Mouse (Mus musculus) monocyte, adult 5-6 weeks (primary cell): ENCODE results near the gene Ppp1r9a. TPM values are rescaled to one million over a fixed set of nuclear protein-coding genes. Genes with fewer than 3 reads are reported as not detected.

Source experiments
- ATAC-seq: fragments of 153-309, 156-312 bp; replicated peaks from 2 replicates; pipeline ENCODE4 v1.8.0; 2017; ENCODE audit warnings: mild to moderate bottlenecking; ENCODE audit not compliant: low TSS enrichment, insufficient number of reproducible peaks, severe bottlenecking, poor library complexity, low FRiP score
- total RNA-seq: library from RNA; stranded (forward); fragments of 200-1000, 200-491, 200-594 nt; gene quantifications from 3 replicates; pipeline ENCODE4 v1.2.3, GENCODE M21; 2017

Ppp1r9a gene
- total RNA-seq, 1 experiment from 2014 or later: 2.5 TPM

DNA sequence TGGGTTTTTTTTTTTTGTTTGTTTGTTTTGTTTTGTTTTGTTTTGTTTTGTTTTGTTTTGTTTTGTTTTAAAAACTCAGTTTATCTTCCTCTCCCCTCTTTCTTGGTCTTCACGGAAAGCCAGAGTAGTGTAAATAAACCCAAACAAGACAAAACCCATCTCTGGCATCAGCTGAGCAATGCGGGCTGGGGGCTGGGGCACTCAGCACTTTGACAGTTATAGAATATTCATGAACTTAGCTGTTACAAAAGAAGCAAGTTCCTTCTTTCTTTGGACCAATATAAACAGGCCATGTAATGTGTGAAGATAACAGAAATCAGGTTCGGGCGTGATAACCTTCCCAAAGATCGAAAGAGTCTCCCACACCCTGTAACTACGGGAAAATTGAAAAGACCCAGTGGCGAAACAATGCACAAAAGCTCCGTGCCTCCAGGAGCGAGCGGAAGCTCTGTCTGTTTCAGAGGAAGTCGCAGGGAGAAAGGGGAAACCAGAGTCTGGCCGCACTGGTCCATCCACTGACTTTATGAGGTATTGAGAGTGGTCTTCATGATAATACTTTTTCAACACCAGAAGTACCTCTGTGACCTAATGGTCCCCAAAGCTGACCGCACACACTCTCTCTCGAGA, 264.4 kb downstream of the Ppp1r9a start:
- 0 out of 2 replicates have a peak, but pooled peaks have one; percentile 59 for ATAC-seq

DNA sequence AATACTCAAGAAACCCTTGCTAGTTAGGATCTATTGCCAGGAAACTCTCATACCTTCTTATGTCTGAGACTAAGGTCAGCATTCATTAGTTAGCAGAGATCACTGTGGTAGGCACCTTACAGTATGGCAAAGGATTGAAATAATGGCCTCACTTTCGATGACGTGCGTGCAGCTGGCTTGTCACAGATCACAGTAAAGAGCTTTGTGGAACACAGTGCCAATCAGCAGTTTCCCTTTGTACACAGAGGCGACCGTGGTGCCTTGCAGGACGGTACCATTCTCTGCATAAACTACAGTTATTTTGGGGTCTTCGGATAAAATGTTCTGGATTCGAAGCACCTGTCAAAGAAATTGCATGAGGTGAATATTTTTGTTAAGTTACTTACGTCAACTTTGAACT, 265.4 kb downstream of the Ppp1r9a start:
- ATAC-seq: no peak

- ATAC-seq: no peak
Observed at GRCm38 (mm10) chr6:5171418-5171817, 268.7 kb downstream of the Ppp1r9a start.

DNA sequence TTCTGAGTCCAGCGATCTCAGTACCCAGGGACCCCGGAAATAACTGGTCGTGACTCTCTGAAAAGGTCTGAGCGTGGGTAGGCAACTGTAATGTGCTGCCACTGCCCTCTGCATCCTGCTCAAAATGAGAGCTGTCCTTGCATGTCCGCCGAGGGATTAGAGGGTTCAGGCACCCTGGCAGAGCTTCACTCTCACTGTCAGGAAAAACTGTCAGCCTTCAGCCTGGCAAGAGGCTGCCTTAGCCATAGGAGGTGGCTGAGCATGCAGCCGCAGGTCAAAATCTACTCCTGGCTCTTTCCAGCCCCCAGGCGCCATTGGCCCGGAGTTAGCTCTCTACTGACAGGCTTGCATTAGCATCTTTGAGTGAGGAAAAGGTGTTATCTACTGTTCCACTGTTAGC, 269.9 kb downstream of the Ppp1r9a start:
- no peak for ATAC-seq

- ATAC-seq: no peak
Observed at GRCm38 (mm10) chr6:5174179-5174812, 271.6 kb downstream of the Ppp1r9a start.

DNA sequence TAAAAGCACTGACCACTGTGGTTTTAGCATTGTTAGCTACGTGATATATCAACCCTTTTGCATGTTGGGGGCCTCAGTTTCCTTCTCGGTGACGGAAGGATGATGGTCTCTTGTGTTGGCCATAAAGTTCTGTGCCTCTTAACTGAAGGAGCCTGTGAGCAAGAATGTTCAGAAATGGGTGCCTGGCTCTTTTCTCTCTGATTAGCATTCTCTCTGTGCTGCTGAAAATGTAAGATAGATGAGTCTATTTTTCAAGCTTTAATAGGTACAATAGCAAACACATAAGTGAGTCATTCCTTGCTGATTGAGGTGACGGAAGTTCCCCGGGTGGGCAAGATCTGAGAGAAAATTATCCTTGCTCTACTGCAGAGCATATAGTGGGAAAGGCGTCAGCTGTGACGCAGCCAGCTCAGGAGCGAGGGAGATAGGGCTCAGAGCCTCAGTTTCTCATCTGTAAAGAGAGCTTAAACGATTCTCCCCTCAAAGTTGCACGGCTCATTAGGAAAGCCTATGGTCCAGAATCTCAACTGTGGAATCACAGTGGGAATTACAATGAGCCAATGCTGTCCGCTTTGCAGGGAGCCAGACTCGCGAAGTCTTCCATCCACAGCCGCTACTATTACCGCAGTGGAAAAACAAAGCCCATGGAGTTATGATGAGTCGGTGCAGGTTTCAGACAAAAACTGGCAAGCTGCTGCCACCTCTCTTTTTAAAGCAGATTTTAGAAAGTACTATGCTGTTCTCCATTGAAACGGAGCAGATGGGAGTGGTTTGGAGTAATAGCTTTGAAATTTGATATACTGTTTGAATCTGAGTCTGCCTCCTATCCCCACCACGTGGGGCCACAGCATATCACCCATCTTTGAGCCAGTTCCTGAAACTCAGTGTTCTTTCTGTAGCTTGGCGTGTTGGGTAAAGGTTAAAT, 275.5 kb downstream of the Ppp1r9a start:
- no peak for ATAC-seq

DNA sequence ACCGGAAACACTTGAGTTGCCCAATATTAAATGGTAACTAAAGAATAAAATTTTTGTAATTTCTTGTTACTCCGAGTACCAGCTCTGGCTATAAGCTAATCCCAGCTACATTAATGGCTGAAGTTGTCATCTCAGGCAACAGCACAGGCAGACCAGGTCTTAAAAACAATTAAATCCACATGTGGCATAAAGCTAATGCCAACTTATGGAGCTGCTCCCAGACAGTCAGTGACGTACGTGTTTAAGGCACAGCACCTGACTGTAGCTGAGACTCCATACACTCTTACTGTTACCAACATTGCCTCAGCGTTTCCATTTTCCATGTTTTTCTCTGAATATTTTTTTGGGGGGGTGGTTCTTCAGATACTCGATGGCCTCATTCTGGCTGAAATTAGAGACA, 276.5 kb downstream of the Ppp1r9a start:
- ATAC-seq: no peak

DNA sequence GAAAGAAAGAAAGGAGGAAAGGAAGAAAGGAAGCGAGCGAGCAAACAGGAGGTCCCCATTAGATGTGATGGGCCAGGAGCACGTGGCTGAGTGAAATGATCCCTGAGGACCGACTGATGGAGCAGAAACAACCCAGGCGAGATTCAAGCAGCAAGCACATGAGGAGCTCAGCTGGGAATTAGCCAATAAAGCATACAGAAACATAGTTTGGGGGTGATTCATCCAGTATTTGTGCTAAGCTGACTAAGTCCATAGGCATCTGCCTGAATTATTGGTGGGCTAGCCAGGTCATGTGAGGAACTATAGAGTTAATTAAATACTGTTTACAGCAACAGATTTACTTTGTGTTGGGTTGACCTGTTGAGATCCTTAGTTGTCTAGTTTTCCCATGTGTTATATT, 277.9 kb downstream of the Ppp1r9a start:
- ATAC-seq: no peak

DNA sequence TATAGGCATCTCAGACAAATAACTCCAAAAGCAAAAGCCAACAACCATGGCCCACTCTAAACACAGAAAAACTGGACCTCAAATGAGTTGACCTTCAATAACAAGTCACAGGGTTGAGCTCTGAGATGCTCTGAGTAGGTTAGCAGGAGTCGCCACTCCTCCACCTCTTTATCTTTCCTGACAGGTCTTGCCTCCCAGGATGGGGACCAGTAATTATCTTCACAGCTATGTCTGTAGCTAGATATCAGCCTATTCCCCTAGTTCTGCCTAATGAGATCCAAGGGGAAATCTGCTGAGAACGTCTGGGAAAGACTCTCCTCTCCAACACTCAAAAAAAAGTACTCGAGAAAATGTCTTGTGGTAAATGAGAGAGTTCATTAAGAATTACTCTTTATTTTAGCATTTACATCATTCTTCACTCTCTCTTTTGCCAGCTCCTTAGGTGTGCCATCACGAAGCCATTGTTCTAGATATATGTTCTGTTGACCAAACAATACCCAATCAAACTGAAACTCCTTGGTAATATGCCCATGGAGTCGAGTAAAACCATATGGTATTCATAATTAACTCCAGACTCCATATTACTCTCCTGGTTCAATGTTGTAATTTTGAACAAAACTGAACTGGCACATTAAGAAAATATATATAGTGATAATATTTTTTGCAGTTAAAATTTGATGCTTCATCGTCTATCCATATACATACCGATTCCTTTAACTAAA, 283.7 kb downstream of the Ppp1r9a start:
- ATAC-seq: no peak

DNA sequence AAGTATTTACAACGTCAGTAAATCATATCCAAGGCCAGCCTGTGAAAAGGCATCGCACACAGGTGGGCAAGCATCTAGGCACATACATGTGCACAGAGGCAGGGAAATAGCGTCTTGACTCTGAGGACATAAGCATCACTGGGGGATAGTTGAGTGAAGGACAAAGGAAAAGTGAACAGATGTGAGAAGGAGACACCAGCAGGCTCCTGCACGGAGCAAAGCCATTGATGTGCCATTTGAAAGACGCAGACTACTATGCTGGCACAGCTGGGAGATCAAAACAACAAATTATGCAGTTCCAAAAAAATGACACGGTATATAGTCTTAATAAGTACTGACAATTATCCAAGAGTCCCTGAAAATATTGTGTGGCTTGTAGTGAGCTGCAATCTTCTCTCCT, 284.9 kb downstream of the Ppp1r9a start:
- ATAC-seq: no peak

GRCm38 (mm10) chr6:5188036-5188435, 285.3 kb downstream of the Ppp1r9a start:
- no peak for ATAC-seq

- ATAC-seq: no peak
Observed at GRCm38 (mm10) chr6:5188938-5189337, 286.2 kb downstream of the Ppp1r9a start.

DNA sequence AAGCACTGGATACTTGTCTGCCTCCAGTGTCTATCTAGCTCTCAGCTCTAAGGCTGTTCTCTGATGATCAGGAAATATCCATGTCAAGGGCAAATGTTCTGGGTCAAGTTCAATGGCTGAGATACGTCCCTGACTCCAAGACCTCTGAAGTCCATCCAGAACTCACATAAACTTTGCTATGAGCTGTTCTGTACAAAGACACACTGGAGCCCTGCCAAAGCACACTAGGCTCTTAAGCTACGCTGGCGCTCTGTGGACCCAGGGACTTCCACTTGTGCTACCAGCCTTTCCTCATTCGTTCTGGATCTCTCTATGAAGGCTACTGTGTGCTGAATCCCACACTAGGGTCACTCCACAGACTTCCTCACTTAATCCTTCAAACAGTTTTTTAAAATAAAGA, 286.8 kb downstream of the Ppp1r9a start:
- no peak for ATAC-seq

- ATAC-seq: no peak
Observed at GRCm38 (mm10) chr6:5190761-5191160, 288.0 kb downstream of the Ppp1r9a start.

DNA sequence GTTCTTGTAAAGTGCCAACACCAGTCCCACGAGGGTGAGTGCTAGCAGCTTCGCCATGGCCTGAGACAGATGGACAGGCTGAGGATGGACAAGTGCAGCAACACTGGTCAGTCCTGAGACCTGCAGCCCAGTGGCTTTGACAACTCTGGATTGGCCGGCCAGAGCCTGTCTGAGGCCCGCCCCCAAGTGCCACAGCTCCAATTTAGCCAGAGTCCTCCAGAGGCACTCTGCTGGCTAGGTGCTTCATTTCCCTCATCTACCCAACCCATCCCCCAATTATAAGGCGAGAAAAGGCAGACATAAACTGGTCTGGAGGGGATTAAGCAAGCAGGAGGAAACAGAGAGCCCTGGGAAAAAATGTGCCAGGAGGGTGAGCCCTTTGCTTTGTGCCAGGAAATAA, 291.0 kb downstream of the Ppp1r9a start, which contains the start of gene Pon1:
TSS of gene Pon1 (minus strand) at position 254 of the 400 bp plus-strand sequence.
- no peak; the same call in 1 of the 2 replicates for ATAC-seq

DNA sequence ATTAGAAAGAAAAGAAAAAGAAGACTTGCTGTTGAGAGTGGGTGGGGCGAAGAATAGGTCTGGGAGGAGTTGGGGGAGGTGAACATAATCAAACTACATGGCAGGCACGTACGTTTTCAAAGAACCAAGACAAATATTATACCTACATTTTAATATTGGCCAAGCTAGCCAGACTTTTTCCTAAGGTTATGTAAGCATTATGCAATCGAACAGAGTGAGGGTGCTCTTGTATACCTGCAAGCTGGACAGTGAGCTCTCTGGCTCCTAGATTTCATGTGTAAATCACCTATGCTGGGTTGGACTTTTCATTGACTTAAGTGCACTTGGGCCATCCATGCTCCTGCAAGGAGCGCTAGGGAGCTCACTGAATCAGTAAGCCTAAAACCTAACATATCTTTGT, 295.9 kb downstream of the Ppp1r9a start:
- ATAC-seq: no peak

- no peak for ATAC-seq
Observed at GRCm38 (mm10) chr6:5199376-5199905, 296.7 kb downstream of the Ppp1r9a start.

DNA sequence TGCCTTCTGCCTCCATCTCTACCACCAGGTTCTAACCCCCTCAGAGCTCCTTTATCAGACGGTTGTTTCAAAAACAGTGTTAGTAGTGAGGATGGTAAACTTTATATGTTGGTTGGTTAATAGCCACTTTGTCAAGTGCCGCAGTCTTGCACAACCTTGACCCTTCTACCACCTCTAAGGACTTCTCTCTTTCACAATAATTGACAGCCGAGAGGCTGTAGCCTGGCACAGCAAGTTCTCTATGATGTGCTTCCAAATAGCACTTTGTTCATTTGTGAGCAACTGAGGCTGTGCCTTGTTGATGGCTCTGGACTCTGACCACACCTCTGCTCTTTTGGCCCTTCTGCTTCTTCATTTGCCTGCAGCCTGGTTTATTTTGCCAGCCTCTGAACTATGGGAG, 297.2 kb downstream of the Ppp1r9a start:
- no peak for ATAC-seq

GRCm38 (mm10) chr6:5207817-5208216, 305.1 kb downstream of the Ppp1r9a start:
- ATAC-seq: no peak
